Mouse (Mus musculus): ENCODE measurements around the gene Gpm6b. TPM values are rescaled to one million over a fixed set of nuclear protein-coding genes. Genes with fewer than 3 reads are reported as not detected.

Gene Gpm6b
- total and polyA plus RNA-seq, 3 experiments: 0.16 to 4.7 TPM; not detected in 1

- ATAC-seq (ENCODE audit: extremely low read depth, insufficient number of reproducible peaks, low FRiP score, poor library complexity, severe bottlenecking) (no peak), DNase-seq (ENCODE audit: low spot score) (no peak)
- Histone ChIP-seq H3K9me3 (replicated peaks) (no peaks in the 10 kb centered on the region), H3K4me3 (ENCODE audit: low read depth, low read length) (no peak overlapping the region), H3K4me1 (ENCODE audit: insufficient read depth, low read depth, low read length) (no peaks in the 10 kb centered on the region), H3K27me3 (ENCODE audit: insufficient read depth, low read length) (no peaks in the 10 kb centered on the region), H3K36me3 (replicated peaks) (no peaks in the 10 kb centered on the region)
- TF ChIP-seq GATA2 (IDR thresholded peaks at IDR 0.05; ENCODE audit: borderline replicate concordance, low read depth, low read length): no peak
- no peak for TF ChIP-seq GATA1 (IDR thresholded peaks at IDR 0.05; ENCODE audit: borderline replicate concordance, low read length)
- no peak for TF ChIP-seq CTCF (IDR thresholded peaks at IDR 0.05; ENCODE audit: low read depth, low read length)
- no peak for TF ChIP-seq TAL1 (conservative IDR thresholded peaks at IDR 0.05; ENCODE audit: low read depth, low read length)
- no peak for TF ChIP-seq POLR2AphosphoS5 (IDR thresholded peaks at IDR 0.05; ENCODE audit: insufficient replicate concordance, low read depth, low read length)
These were observed 48.2 kb downstream of the Gpm6b start for GRCm38 (mm10) chrX:166286760-166287483.

- ATAC-seq (ENCODE audit: extremely low read depth, insufficient number of reproducible peaks, low FRiP score, poor library complexity, severe bottlenecking): no peak
These were observed 52.6 kb downstream of the Gpm6b start for GRCm38 (mm10) chrX:166291266-166291665.

GRCm38 (mm10) chrX:166293465-166293864 lies 54.8 kb downstream of the Gpm6b start:
- no peak for TF ChIP-seq CTCF (IDR thresholded peaks at IDR 0.05; ENCODE audit: low read depth, low read length)
- no peak for TF ChIP-seq GATA2 (IDR thresholded peaks at IDR 0.05; ENCODE audit: borderline replicate concordance, low read depth, low read length)
- TF ChIP-seq GATA1 (IDR thresholded peaks at IDR 0.05; ENCODE audit: borderline replicate concordance, low read length): no peak
- TF ChIP-seq POLR2AphosphoS5 (IDR thresholded peaks at IDR 0.05; ENCODE audit: insufficient replicate concordance, low read depth, low read length): no peak
- TF ChIP-seq TAL1 (conservative IDR thresholded peaks at IDR 0.05; ENCODE audit: low read depth, low read length): no peak
- ATAC-seq (ENCODE audit: extremely low read depth, insufficient number of reproducible peaks, low FRiP score, poor library complexity, severe bottlenecking) (no peak), DNase-seq (ENCODE audit: low spot score) (no peak)
- Histone ChIP-seq H3K36me3 (replicated peaks) (no peaks in the 10 kb centered on the region), H3K9me3 (replicated peaks) (no peaks in the 10 kb centered on the region), H3K4me1 (ENCODE audit: insufficient read depth, low read depth, low read length) (no peaks in the 10 kb centered on the region), H3K4me3 (ENCODE audit: low read depth, low read length) (no peak overlapping the region), H3K27me3 (ENCODE audit: insufficient read depth, low read length) (no peaks in the 10 kb centered on the region)

More at GRCm38 (mm10) chrX:166291266-166291665, 52.6 kb downstream of the Gpm6b start:
- TF ChIP-seq GATA1 (IDR thresholded peaks at IDR 0.05; ENCODE audit: borderline replicate concordance, low read length) (no peak), TAL1 (conservative IDR thresholded peaks at IDR 0.05; ENCODE audit: low read depth, low read length) (no peak), CTCF (IDR thresholded peaks at IDR 0.05; ENCODE audit: low read depth, low read length) (no peak), GATA2 (IDR thresholded peaks at IDR 0.05; ENCODE audit: borderline replicate concordance, low read depth, low read length) (no peak), POLR2AphosphoS5 (IDR thresholded peaks at IDR 0.05; ENCODE audit: insufficient replicate concordance, low read depth, low read length) (no peak)
- Histone ChIP-seq H3K27me3 (ENCODE audit: insufficient read depth, low read length) (no peaks in the 10 kb centered on the region), H3K4me3 (ENCODE audit: low read depth, low read length) (no peak overlapping the region), H3K9me3 (replicated peaks) (no peaks in the 10 kb centered on the region), H3K36me3 (replicated peaks) (no peaks in the 10 kb centered on the region), H3K4me1 (ENCODE audit: insufficient read depth, low read depth, low read length) (no peaks in the 10 kb centered on the region)
- DNase-seq (ENCODE audit: low spot score): no peak

DNA sequence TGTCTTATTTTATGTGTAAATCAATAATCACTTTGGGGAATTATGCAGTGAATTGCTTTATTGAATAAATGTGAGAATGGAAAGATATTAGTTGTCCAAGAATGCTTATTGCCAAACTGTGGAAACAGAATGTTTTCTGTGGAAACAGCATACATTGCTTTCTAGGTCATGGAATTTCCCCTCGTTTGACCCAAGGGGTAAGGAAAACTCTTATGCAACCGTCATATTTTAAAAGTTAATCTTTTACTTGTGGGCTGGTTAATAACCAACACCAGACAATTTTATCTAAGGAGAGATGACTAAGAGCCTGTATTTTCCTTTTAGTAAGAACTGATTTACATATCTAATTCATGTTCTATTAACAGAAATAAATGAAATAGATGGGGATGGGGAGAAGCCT lies 64.1 kb downstream of the Gpm6b start:
- H3K4me1 ChIP-seq (ENCODE audit: insufficient read depth, low read depth, low read length): no peaks in the 10 kb centered on the region
- ATAC-seq (ENCODE audit: extremely low read depth, insufficient number of reproducible peaks, low FRiP score, poor library complexity, severe bottlenecking): no peak
- no peak overlapping the region for H3K4me3 ChIP-seq (ENCODE audit: low read depth, low read length)
- DNase-seq (ENCODE audit: low spot score): no peak
- no peaks in the 10 kb centered on the region for H3K36me3 ChIP-seq (replicated peaks)
- H3K9me3 ChIP-seq (replicated peaks): no peaks in the 10 kb centered on the region
- H3K27me3 ChIP-seq (ENCODE audit: insufficient read depth, low read length): peaks cover 4% of the 10 kb centered on the region; the same call in 1 of the 2 replicates
- TF ChIP-seq CTCF (IDR thresholded peaks at IDR 0.05; ENCODE audit: low read depth, low read length) (no peak), POLR2AphosphoS5 (IDR thresholded peaks at IDR 0.05; ENCODE audit: insufficient replicate concordance, low read depth, low read length) (no peak), TAL1 (conservative IDR thresholded peaks at IDR 0.05; ENCODE audit: low read depth, low read length) (no peak), GATA2 (IDR thresholded peaks at IDR 0.05; ENCODE audit: borderline replicate concordance, low read depth, low read length) (no peak), GATA1 (IDR thresholded peaks at IDR 0.05; ENCODE audit: borderline replicate concordance, low read length) (no peak)

DNA sequence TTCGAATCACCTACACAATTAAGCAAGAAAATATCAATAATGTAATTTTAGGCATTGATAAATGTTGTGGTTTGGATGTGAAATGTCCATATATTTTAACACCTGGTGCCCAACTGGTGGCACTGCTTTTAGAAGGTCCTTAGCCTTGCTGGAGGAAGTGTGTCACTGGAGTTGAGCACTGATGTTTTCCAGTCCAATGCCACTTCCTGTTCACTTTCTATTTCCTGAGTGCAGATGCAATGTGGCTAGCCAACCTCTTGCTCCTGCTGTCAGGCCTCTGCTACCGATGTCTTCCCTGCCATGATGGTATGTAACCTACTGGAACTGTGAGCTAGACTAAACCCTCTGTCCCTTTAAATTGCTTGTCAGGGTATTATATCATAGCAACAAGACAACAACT lies 65.6 kb downstream of the Gpm6b start:
- H3K36me3 ChIP-seq (replicated peaks): no peaks in the 10 kb centered on the region
- DNase-seq (ENCODE audit: low spot score) (no peak), ATAC-seq (ENCODE audit: extremely low read depth, insufficient number of reproducible peaks, low FRiP score, poor library complexity, severe bottlenecking) (no peak)
- H3K9me3 ChIP-seq (replicated peaks): no peaks in the 10 kb centered on the region
- TF ChIP-seq TAL1 (conservative IDR thresholded peaks at IDR 0.05; ENCODE audit: low read depth, low read length) (no peak), POLR2AphosphoS5 (IDR thresholded peaks at IDR 0.05; ENCODE audit: insufficient replicate concordance, low read depth, low read length) (no peak), GATA1 (IDR thresholded peaks at IDR 0.05; ENCODE audit: borderline replicate concordance, low read length) (no peak), GATA2 (IDR thresholded peaks at IDR 0.05; ENCODE audit: borderline replicate concordance, low read depth, low read length) (no peak), CTCF (IDR thresholded peaks at IDR 0.05; ENCODE audit: low read depth, low read length) (no peak)
- H3K27me3 ChIP-seq (ENCODE audit: insufficient read depth, low read length): peaks cover 4% of the 10 kb centered on the region; the same call in 1 of the 2 replicates
- H3K4me3 ChIP-seq (ENCODE audit: low read depth, low read length): no peak overlapping the region
- no peaks in the 10 kb centered on the region for H3K4me1 ChIP-seq (ENCODE audit: insufficient read depth, low read depth, low read length)

DNA sequence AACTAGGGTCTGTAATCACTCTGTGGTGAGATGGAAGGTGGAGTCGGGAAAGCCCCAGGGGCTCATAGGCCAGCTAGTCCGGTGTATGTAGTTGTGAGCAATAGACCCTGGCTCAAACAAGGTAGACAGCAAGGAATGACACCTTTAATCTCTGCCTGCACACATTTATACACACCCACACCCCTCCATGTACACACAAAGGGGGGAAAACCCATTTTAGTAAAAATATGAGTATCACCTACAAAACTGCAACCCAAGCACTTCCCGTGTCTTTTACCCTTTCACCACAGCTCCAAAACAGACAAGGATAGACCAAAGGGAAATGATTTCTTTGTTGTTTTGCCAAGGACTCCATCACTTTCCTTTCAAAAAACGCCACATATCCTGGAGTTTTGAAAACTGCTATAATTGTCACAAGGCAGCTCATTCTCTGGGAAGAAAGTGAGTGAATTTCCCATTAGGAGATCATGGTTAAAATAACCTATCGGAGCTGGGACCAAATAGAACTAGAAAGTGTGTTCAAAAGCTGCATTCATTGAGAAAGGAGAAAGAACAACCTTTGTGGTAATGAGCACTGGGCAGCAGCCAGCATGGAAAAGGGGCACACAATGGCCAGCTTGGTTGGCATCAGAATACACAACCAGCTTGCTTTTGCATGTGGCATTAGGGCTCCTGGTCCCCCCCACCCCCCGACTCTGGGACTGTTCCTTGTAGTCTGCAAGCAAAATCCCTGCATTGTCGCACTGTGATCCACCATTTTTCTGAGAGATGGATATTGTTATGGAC lies 68.9 kb downstream of the Gpm6b start:
- TF ChIP-seq CTCF (IDR thresholded peaks at IDR 0.05; ENCODE audit: low read depth, low read length): no peak
- TF ChIP-seq POLR2AphosphoS5 (IDR thresholded peaks at IDR 0.05; ENCODE audit: insufficient replicate concordance, low read depth, low read length): no peak
- no peaks in the 10 kb centered on the region for H3K9me3 ChIP-seq (replicated peaks)
- ATAC-seq (ENCODE audit: extremely low read depth, insufficient number of reproducible peaks, low FRiP score, poor library complexity, severe bottlenecking): no peak
- H3K4me1 ChIP-seq (ENCODE audit: insufficient read depth, low read depth, low read length): no peaks in the 10 kb centered on the region
- no peaks in the 10 kb centered on the region for H3K36me3 ChIP-seq (replicated peaks)
- no peak overlapping the region for H3K4me3 ChIP-seq (ENCODE audit: low read depth, low read length)
- H3K27me3 ChIP-seq (ENCODE audit: insufficient read depth, low read length): peaks cover 4% of the 10 kb centered on the region; the same call in 1 of the 2 replicates
- no peak for DNase-seq (ENCODE audit: low spot score)
